Mouse (Mus musculus): ENCODE results near the gene Tfpt. TPM values are rescaled to one million over a fixed set of nuclear protein-coding genes. Genes with fewer than 3 reads are reported as not detected.
"Not testable (repeated sequence)": the region's sequence is repeated elsewhere in the genome, so short reads cannot be mapped to it uniquely, and the experiment has no call there.

Gene Tfpt
- polyA plus RNA-seq, 2 experiments from 2014 or later: 16.9 to 21.4 TPM

- ATAC-seq: no peak
Measured at GRCm38 (mm10) chr7:3574216-3574615, 55.5 kb downstream of the Tfpt start.

DNA sequence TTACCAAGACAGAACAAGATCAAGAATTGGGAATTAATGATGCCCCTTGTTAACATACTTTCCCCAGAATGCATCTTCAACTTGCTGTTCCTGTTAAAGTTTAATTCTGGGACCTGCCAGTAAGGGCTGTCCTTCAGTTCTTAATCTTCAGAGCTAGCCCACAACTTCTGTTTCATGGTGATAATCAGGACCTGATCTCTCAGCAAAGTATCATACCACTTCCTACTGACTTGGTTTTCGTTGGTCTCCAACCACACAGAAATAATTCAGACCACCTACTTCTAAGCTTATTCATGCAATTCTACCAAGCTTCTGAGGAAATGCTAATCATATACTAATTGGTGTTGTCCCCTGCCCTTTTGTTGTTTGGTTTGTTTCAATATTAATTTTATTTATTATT lies 57.9 kb downstream of the Tfpt start:
- ATAC-seq: no peak

- not testable (repeated sequence) for ATAC-seq
Measured at GRCm38 (mm10) chr7:3570580-3570979, 59.1 kb downstream of the Tfpt start.

Other genes starting within 250 kb of the Tfpt start
- gene Cacng8, start 239.2 kb downstream of the Tfpt start, polyA plus RNA-seq (2017; shearing (Covaris generic)): not detected
- not detected for gene Cacng6, start 205.7 kb downstream of the Tfpt start, polyA plus RNA-seq (2017; shearing (Covaris generic))
- gene Tarm1, start 127.3 kb downstream of the Tfpt start, polyA plus RNA-seq (2017; shearing (Covaris generic)): under 1 TPM in 1 of 2 experiments, not detected in 1; 0.33 TPM
- gene Oscar, start 13.8 kb downstream of the Tfpt start, polyA plus RNA-seq (2017; shearing (Covaris generic)): not detected
- 100 to 1,000 TPM; 684 to 742 TPM for gene Ndufa3, start 12.6 kb downstream of the Tfpt start, polyA plus RNA-seq (2017; shearing (Covaris generic))
- 10 to 100 TPM; 78.4 to 96.2 TPM for gene Prpf31, start 56 bp upstream of the Tfpt start, polyA plus RNA-seq (2017; shearing (Covaris generic))
- gene Cnot3, start 15.3 kb upstream of the Tfpt start, polyA plus RNA-seq (2017; shearing (Covaris generic)): 10 to 100 TPM; 36.6 to 42.0 TPM
- gene Leng1, start 35.9 kb upstream of the Tfpt start, polyA plus RNA-seq (2017; shearing (Covaris generic)): 1 to 10 TPM; 6.6 to 8.6 TPM
- 1 to 10 TPM; 4.1 to 9.2 TPM for gene Tmc4, start 47.6 kb upstream of the Tfpt start, polyA plus RNA-seq (2017; shearing (Covaris generic))
- gene Tsen34, start 62.9 kb upstream of the Tfpt start, polyA plus RNA-seq (2017; shearing (Covaris generic)): 10 to 100 TPM in 1 of 2 experiments, 1 to 10 TPM in 1; 7.5 to 10.4 TPM
- 10 to 100 TPM; 13.8 to 27.6 TPM for gene Mboat7, start 63.6 kb upstream of the Tfpt start, polyA plus RNA-seq (2017; shearing (Covaris generic))
- 1,000 to 10,000 TPM; 4,746 to 5,361 TPM for gene Rps9, start 74.1 kb upstream of the Tfpt start, polyA plus RNA-seq (2017; shearing (Covaris generic))
- gene Pirb, start 90.5 kb upstream of the Tfpt start, polyA plus RNA-seq (2017; shearing (Covaris generic)): under 1 TPM in 1 of 2 experiments, not detected in 1; 0.61 TPM
- not detected for gene Gm15448, start 195.8 kb upstream of the Tfpt start, polyA plus RNA-seq (2017; shearing (Covaris generic))
- gene Pira2, start 215.1 kb upstream of the Tfpt start, polyA plus RNA-seq (2017; shearing (Covaris generic)): under 1 TPM in 1 of 2 experiments, not detected in 1; 0.15 TPM

Data from activated CD4-positive, CD25-positive, alpha-beta regulatory T cell, adult 4 months (primary cell).